Mouse (Mus musculus): ENCODE results near the gene Selenon. TPM values are rescaled to one million over a fixed set of nuclear protein-coding genes. Genes with fewer than 3 reads are reported as not detected.

The Selenon gene
- polyA plus RNA-seq, 1 experiment from 2014 or later: 2.8 TPM

- no peak for DNase-seq
- ATAC-seq: no peak
- Histone ChIP-seq H3K4me1 (ENCODE audit: insufficient read depth) (peaks cover 10% of the 10 kb centered on the region), H3K27me3 (ENCODE audit: insufficient read depth, low read length) (no peaks in the 10 kb centered on the region), H3K4me2 (ENCODE audit: low read depth, low read length) (no peak overlapping the region), H3K27ac (ENCODE audit: low read depth) (no peak overlapping the region), H3K9me3 (ENCODE audit: low read length) (no peaks in the 10 kb centered on the region), H3K9ac (replicated peaks) (no peak overlapping the region), H3K36me3 (replicated peaks; ENCODE audit: insufficient read depth, low read length) (no peaks in the 10 kb centered on the region), H3K4me3 (ENCODE audit: low read depth, low read length) (no peak overlapping the region)
- 83% methylated on average over 15 of the region's 15 CpGs for WGBS (ENCODE audit: insufficient replicate concordance)
- TF ChIP-seq EP300 (IDR thresholded peaks at IDR 0.05; ENCODE audit: low read depth): no peak
- no peak for TF ChIP-seq CTCF (IDR thresholded peaks at IDR 0.05; ENCODE audit: low read depth)
Measured at GRCm38 (mm10) chr4:134580351-134581148, 28.6 kb upstream of the Selenon start.

GRCm38 (mm10) chr4:134579620-134580019, 27.7 kb upstream of the Selenon start:
- DNase-seq: no peak
- no peak overlapping the region for H3K4me3 ChIP-seq (ENCODE audit: low read depth, low read length)
- no peak overlapping the region for H3K9ac ChIP-seq (replicated peaks)
- no peaks in the 10 kb centered on the region for H3K36me3 ChIP-seq (replicated peaks; ENCODE audit: insufficient read depth, low read length)
- no peak for ATAC-seq
- TF ChIP-seq CTCF (IDR thresholded peaks at IDR 0.05; ENCODE audit: low read depth) (no peak), EP300 (IDR thresholded peaks at IDR 0.05; ENCODE audit: low read depth) (no peak)
- no peak overlapping the region for H3K4me2 ChIP-seq (ENCODE audit: low read depth, low read length)
- 44% methylated on average over 5 of the region's 5 CpGs for WGBS (ENCODE audit: insufficient replicate concordance)
- H3K27me3 ChIP-seq (ENCODE audit: insufficient read depth, low read length): no peaks in the 10 kb centered on the region
- peaks cover 10% of the 10 kb centered on the region for H3K4me1 ChIP-seq (ENCODE audit: insufficient read depth)
- H3K27ac ChIP-seq (ENCODE audit: low read depth): no peak overlapping the region
- no peaks in the 10 kb centered on the region for H3K9me3 ChIP-seq (ENCODE audit: low read length)

GRCm38 (mm10) chr4:134579212-134579611, 27.2 kb upstream of the Selenon start:
- 23% methylated on average over 11 of the region's 11 CpGs for WGBS (ENCODE audit: insufficient replicate concordance)
- peaks cover 10% of the 10 kb centered on the region for H3K4me1 ChIP-seq (ENCODE audit: insufficient read depth)
- no peak overlapping the region for H3K4me2 ChIP-seq (ENCODE audit: low read depth, low read length)
- no peak overlapping the region for H3K9ac ChIP-seq (replicated peaks)
- H3K27ac ChIP-seq (ENCODE audit: low read depth): no peak overlapping the region
- no peak for DNase-seq
- H3K27me3 ChIP-seq (ENCODE audit: insufficient read depth, low read length): no peaks in the 10 kb centered on the region
- no peaks in the 10 kb centered on the region for H3K36me3 ChIP-seq (replicated peaks; ENCODE audit: insufficient read depth, low read length)
- H3K9me3 ChIP-seq (ENCODE audit: low read length): no peaks in the 10 kb centered on the region
- TF ChIP-seq CTCF (IDR thresholded peaks at IDR 0.05; ENCODE audit: low read depth): peak; percentile 51
- no peak for TF ChIP-seq EP300 (IDR thresholded peaks at IDR 0.05; ENCODE audit: low read depth)
- ATAC-seq: 0 out of 2 replicates have a peak, but pooled peaks have one; percentile 21
- no peak overlapping the region for H3K4me3 ChIP-seq (ENCODE audit: low read depth, low read length)

GRCm38 (mm10) chr4:134578407-134578806, 26.4 kb upstream of the Selenon start:
- Histone ChIP-seq H3K27me3 (ENCODE audit: insufficient read depth, low read length) (no peaks in the 10 kb centered on the region), H3K4me1 (ENCODE audit: insufficient read depth) (peaks cover 10% of the 10 kb centered on the region), H3K9ac (replicated peaks) (no peak overlapping the region), H3K27ac (ENCODE audit: low read depth) (no peak overlapping the region), H3K4me3 (ENCODE audit: low read depth, low read length) (no peak overlapping the region), H3K4me2 (ENCODE audit: low read depth, low read length) (no peak overlapping the region), H3K36me3 (replicated peaks; ENCODE audit: insufficient read depth, low read length) (no peaks in the 10 kb centered on the region), H3K9me3 (ENCODE audit: low read length) (no peaks in the 10 kb centered on the region)
- ATAC-seq: no peak
- WGBS (ENCODE audit: insufficient replicate concordance): 55% methylated on average over 5 of the region's 5 CpGs
- no peak for DNase-seq
- TF ChIP-seq EP300 (IDR thresholded peaks at IDR 0.05; ENCODE audit: low read depth): no peak
- no peak for TF ChIP-seq CTCF (IDR thresholded peaks at IDR 0.05; ENCODE audit: low read depth)

- H3K9me3 ChIP-seq (ENCODE audit: low read length): no peaks in the 10 kb centered on the region
- no peak overlapping the region for H3K27ac ChIP-seq (ENCODE audit: low read depth)
- WGBS (ENCODE audit: insufficient replicate concordance): 91% methylated on average over 2 of the region's 2 CpGs
- DNase-seq (no peak), ATAC-seq (no peak)
- no peak overlapping the region for H3K4me2 ChIP-seq (ENCODE audit: low read depth, low read length)
- H3K9ac ChIP-seq (replicated peaks): no peak overlapping the region
- no peak for TF ChIP-seq CTCF (IDR thresholded peaks at IDR 0.05; ENCODE audit: low read depth)
- no peak for TF ChIP-seq EP300 (IDR thresholded peaks at IDR 0.05; ENCODE audit: low read depth)
- H3K36me3 ChIP-seq (replicated peaks; ENCODE audit: insufficient read depth, low read length): no peaks in the 10 kb centered on the region
- no peaks in the 10 kb centered on the region for H3K27me3 ChIP-seq (ENCODE audit: insufficient read depth, low read length)
- H3K4me1 ChIP-seq (ENCODE audit: insufficient read depth): peaks cover 10% of the 10 kb centered on the region
- no peak overlapping the region for H3K4me3 ChIP-seq (ENCODE audit: low read depth, low read length)
Measured at GRCm38 (mm10) chr4:134577281-134577680, 25.3 kb upstream of the Selenon start.

GRCm38 (mm10) chr4:134575486-134575885, 23.5 kb upstream of the Selenon start:
- H3K27me3 ChIP-seq (ENCODE audit: insufficient read depth, low read length): no peaks in the 10 kb centered on the region
- ATAC-seq: no peak
- no peak overlapping the region for H3K27ac ChIP-seq (ENCODE audit: low read depth)
- no peak overlapping the region for H3K4me2 ChIP-seq (ENCODE audit: low read depth, low read length)
- H3K9ac ChIP-seq (replicated peaks): no peak overlapping the region
- 79% methylated on average over 11 of the region's 11 CpGs for WGBS (ENCODE audit: insufficient replicate concordance)
- TF ChIP-seq EP300 (IDR thresholded peaks at IDR 0.05; ENCODE audit: low read depth) (no peak), CTCF (IDR thresholded peaks at IDR 0.05; ENCODE audit: low read depth) (no peak)
- no peak for DNase-seq
- H3K9me3 ChIP-seq (ENCODE audit: low read length): no peaks in the 10 kb centered on the region
- H3K4me3 ChIP-seq (ENCODE audit: low read depth, low read length): no peak overlapping the region
- no peaks in the 10 kb centered on the region for H3K36me3 ChIP-seq (replicated peaks; ENCODE audit: insufficient read depth, low read length)
- H3K4me1 ChIP-seq (ENCODE audit: insufficient read depth): peaks cover 10% of the 10 kb centered on the region

All from liver, postnatal 0 days (tissue).